Mouse (Mus musculus) R1 (cell line): Measurements from ENCODE around the gene Psmc4.

Source experiments
- DNase-seq: peaks from one replicate; pipeline ENCODE4 v3.0.0-alpha.2; 2018; ENCODE audit warnings: low read depth, low spot score

Psmc4 gene

DNA sequence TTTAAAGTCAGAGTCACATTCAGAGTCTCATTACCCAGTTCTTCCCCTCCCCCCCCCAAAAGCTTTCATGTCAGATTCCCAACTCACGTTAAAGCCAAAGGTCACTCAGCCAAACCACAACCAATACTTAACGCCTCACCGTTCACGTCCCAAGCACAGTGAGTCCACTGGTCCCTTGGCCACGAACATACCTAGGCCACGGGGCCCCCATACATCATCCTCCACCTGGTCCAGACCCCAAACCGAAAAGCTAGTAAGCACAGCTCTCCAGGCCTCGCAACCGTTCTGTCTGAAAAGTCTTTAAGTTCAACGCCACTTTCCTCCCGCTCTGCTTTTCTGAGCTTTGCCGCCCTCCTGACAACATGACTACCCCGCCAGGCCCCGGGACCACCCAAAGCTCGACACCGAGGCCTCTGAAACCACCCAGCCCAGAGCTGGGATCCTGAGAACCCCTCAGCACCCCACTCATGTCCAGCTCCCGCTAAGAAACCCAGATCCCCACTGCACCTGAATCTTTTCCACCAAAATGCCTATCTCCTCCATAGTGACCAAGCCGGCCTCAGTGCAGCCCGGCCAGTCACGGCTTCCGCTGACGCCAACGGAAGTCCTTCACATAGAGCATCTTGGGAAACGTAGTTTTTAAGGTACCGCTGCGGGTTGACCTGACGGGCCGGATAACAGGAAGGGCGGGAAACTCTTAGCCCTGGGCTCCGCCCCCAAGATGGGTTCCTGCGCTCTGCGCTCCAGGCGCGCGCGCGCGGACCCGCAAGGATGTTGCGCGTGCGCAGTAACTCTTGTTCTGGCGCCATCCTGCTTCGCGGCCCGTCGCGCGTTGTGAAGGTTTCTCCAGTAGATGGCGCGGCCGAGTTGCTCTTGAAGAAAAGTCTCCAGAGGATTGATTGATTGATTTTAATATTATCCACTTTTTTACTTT lies at the start of gene Psmc4:
Gene Psmc4 (minus strand): TSS at position 626 of the 934 bp plus-strand sequence.
- DNase-seq, result peak; percentile 99

DNA sequence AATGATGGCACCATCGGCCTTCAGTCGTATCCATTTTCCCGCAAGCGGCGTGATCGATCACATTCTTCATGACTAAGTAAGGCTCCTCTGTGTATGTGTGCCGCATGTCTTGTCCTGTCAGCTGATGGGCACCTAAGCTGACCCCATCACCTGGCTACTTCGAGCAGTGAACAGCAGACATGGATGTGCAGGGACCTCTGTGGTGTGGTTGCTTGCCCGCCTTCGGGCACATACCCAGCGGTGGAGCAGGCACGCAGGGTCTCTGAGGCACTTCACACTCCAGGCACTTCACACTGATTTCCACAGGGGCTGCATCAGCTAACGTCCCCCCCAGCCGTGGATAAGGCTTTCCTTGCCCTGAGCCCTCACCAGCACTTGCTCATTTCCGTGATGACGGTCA lies 49.2 kb upstream of the Psmc4 start:
- no peak for DNase-seq

DNA sequence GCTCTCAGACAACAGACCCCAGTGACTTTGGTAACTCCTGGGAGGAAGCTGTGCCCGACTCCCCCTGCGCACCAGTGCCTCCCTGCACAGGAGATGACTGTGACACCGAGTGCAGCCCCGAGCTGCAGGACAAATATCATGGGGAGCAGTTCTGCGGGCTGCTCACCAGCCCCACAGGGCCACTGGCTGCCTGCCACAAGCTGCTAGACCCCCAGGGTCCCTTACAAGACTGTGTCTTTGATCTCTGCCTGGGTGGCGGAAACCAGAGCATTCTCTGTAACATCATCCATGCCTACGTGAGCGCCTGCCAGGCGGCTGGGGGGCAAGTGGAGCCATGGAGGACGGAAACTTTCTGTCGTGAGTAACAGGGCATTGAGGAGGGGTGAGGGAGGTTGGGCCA lies 43.6 kb upstream of the Psmc4 start:
- no peak for DNase-seq

DNA sequence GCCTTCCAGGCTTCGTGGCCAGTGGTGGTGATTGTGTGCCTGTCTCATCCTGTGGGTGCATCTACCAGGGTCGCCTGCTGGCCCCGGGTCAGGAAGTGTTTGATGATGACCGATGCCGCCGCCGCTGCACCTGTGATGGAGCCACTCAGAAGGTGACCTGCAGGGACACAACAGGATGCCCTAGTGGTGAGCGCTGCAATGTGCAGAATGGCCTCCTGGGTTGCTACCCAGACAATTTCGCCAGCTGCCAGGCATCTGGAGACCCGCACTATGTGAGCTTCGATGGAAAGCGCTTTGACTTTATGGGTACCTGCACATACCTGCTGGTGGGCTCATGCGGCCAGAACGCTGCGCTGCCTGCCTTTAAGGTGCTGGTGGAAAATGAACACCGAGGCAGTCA lies 36.3 kb upstream of the Psmc4 start:
- peak; percentile 55 for DNase-seq

DNA sequence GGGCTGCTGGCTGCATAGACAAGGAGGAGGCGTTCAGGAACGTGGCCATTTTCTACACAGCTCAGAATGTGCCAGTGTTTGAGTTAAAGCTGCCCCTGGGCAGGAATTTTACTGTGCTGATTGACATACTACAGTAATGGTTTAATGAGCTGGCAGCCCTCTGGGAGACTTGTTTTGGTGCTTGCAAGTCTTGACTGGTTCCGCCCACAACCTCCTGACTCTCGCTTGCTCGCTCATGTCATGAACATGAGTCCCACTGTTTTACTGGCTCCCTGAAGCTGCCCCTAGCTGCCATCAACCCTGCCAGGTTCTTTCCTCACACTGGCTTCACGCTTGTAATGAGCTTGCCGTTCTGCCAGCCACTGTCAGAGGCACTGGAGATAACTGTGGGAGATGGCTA lies 34.3 kb upstream of the Psmc4 start:
- DNase-seq, result no peak

DNA sequence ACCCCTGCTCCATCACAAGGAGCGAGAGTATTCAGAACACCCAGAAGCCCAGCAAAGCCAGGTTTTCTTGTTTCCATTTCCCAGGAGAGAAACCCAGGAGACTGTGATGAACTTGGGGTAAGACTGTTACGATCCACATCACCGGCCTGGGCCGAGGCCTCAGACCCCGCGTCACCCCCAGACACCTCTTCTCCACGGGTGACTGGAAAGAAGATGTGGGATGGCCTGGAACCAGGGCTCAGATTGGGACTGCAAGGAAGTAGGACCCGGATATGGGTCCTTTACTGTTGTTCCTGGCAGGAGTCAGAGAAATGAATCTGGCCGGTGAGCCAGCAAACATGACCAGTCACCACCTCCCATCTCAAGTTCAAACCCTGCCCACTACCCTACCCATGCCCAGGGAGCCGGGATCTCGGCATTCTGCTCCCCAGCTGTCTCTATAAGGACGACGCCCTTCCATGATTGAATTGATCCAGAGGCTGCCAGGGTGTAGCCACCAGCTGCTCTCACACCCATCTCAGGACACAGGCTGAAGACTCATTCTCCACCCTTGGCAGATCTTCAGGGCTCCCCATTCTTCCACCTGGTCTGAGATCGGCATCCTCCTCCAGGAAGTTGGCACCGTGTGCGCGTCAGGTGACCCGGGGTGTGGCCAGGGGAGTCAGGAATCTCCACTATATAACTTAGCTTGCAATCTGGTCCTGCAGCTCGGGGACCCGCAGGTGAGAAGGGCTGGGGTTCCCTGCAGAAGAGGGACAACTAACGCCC lies 20.8 kb upstream of the Psmc4 start, which contains the start of gene Fcgbp:
Gene Fcgbp (plus strand): TSS at position 706 of the 768 bp plus-strand sequence.
- DNase-seq, result no peak

DNA sequence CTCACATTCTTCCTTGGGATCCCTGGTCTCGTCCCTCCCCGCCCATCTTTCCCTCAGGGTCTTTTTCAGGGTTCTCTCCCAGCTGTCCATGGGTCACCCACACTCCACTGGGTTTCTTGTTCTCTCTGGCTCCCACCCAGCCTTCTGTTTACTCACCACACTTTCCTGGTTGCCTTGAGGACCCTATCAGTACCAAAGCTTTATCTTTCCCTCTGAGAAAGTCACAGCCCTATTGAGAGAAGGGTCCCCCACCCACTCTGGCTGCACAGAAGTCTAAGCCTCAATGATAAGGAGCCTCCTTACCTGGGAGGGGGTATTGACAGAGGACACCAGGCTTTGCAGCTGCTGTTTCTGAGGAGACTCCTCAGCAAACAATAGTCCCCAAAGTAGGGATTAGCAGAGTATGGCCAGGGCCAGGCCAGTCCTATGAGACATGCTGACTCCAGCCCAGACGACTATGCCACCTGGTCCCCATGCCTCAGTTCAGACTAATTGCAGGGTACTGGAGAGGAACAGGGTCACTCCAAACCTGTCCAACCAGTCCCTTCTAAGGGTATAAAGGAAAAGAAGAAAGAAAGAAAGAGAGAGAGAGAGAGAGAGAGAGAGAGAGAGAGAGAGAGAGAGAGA lies 19.8 kb upstream of the Psmc4 start:
- no peak for DNase-seq

DNA sequence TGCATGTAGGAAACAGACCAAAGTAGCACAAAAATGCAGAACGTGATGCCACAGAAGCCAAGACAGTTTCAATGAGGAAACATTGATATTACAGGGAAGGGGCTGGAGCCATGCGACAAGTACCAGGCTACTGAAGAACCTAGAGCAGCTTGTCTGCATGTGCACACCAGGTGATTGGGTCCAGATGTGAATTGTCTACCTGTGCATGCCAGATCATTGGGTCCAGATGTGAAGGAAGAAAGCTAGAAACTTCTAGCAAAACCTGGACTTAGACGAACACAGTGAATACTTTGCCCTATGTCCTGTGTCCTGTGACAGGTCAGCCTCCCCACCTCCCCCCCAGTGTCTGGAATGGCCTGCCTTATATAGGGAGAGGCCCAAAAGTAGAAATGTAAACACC lies 18.8 kb upstream of the Psmc4 start:
- DNase-seq, result no peak

DNA sequence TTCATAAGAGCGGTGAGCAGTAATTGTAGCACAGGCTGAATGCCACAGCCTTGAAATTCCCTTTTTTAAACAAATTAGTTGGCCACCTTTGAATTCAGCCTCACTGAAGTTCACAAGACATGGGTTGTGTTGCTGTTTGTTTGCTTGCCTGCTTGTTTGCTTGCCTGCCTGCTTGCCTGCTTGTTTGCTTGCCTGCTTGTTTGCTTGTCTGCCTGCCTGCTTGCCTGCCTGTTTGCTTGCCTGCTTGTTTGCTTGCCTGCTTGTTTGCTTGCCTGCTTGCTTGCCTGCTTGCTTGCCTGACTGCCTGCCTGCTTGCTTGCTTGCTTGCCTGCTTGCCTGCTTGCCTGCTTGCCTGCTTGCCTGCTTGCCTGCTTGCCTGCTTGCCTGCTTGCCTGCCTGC lies 10.1 kb upstream of the Psmc4 start:
- no peak for DNase-seq

DNA sequence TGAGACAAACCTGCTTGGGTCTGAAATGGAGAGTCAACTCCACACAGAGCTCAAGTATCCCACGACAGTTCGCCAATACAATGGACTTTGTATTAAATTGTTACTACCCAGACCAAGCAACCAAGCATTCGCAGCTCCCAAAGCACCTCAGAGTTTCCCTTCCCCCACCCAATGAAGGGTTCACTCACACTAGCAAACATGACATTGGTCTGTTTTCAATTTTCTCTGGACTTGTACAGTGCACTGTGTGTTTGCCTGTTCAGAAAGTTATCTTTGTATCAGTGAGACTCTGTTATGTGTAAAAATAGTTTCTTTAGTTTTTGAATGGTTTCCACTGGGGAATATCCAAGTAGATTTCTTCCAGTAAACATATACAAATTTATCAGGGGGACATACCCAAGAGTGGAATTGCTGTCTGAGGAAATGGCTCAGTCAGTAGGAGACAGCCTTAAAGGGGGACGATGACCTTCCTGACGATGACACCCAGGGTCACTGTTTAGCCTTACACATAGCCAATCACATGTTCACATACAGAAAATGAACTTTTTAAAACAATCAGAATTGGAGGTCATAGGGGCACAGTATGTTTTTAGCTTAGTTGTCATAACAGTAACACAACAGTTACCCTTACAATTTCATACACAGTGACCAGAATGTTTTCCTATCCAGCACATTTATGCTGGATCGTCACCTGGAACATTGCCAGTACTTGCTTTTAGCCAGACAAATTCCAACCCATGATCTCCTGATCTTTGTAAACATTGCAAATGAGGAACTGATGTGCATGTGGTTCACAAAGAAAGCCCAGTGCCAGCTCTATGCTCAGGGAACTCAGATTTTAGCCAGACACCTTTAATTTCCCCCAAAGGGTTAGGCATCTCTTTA lies 3.4 kb upstream of the Psmc4 start:
- no peak for DNase-seq

DNA sequence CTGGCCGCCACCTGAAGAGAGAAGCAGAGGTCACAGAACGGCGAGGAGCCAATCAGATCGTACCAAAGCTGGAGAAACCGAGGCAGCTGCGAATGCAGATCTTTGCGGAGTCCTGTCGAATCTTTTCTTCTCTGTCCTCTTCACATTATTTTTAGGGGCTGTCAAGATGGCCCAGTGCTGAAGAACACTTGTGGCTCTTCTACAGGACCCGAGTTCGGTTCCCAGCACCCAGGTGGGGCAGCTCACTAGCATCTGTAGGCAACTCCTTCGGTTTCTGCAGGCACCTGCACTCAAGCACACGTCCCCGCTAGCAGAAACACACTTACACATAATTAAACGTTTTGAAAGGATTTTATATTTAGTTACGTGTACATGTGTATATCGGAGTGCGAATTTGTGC lies 683 bp upstream of the Psmc4 start:
- DNase-seq, result no peak

DNA sequence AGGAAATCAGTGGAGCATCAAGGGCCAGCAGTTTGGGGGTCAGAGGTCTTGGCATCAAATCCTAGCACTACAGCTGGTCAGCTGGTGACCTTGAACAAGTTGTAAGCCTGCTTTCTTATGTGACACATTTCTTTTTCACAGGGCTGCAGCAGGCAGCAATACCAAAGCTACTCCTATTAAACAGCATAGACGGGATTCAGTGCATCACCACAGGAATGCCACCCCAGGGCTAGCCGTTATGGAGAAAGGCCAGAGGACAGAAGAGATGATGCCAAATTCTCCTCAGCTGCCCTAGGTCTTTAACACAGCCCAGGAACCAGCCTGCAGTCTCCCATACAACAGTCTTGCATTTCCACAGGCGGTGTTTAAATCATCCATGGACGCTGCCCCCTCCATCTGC lies 5.4 kb downstream of the Psmc4 start:
- DNase-seq, result no peak

DNA sequence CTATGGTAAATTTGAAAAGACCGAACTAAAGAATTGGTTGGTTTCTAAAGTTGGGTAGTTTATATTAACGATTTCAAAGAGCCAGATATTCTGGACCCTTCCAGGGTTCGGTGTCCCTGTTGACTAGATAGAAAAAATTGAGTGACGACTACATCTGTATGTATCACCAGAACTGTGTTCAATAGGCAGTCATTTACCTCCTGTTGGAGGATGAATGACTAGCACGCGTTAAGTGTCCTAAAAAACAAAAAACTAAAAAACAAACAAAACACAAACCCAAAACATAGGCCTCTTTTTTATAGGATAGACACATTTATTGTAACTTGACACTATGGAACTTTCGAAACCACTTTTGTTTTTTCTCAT lies 35.5 kb downstream of the Psmc4 start:
- DNase-seq, result no peak

DNA sequence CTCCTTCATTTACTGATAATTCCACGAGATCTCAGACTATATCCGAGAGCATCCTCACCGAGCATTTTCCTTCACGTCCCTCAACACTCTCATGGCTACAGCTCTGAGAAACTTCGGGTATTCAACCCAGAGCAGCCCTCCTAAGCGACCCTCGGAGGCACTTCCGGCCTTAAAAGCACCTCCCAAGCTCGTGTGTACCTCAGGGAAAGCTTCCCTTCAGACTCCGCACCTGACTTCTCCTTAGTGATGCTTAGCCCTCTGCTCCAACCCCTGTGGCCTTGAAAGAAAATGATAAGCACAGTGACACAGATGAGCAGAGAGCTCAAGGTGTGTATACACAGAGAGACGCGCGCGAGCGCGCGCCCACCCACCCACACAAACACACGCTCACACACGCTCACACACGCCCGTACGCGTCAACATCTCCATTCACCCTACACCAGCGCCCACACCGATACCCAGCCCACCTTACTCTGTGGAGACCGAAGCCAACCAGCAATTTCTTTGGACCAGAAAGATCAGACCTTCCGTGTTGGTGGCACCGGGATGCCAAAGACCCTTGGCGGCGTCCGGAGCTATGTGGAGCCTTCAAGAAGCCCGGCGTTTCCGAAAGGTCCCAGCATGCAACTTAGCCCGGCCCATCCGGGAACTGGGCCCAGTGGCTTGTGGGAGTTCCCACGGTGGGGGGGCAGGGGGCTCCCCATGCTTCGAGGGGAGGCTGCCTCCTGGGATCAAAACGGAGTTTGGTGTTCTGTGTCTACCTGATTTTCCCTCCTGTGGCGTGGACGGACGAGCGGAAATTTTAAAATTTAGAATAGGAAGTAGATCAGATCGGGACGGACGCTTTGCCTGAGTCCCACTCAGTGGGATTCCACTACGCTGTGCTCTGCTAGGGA lies 36.1 kb downstream of the Psmc4 start, which contains the start of gene Zfp850:
Gene Zfp850 (minus strand): TSS at position 567 of the 896 bp plus-strand sequence.
- peak; percentile 90 for DNase-seq

DNA sequence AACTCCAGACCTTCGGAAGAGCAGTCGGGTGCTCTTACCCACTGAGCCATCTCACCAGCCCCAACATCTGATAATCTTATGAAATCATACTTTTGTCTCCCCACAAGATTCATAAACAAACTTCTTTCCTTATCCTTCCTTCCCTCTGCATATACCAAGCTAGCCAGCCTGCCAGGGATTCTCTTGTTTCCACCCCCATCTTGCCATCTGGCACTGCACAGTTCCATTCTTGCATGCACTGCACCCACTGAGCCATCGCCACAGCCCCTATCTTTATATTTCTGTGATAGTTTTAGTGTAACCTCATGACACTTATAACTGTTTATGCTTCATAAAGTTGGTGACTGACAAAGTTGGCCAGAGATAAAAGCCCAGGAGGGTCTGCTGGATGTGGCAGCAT lies 39.6 kb downstream of the Psmc4 start:
- DNase-seq, result no peak
